Mouse (Mus musculus) hindbrain, embryonic 15.5 days (tissue): ENCODE results near the gene Tsen15. TPM values are rescaled to one million over a fixed set of nuclear protein-coding genes. Genes with fewer than 3 reads are reported as not detected.

Experiments used
- ATAC-seq: fragments of 200-750 bp; cut with Nextera tagmentation; 2 replicates; pipeline ENCODE4 v1.8.0; 2017; ENCODE audit warnings: low read depth, moderate number of reproducible peaks, moderate TSS enrichment; ENCODE audit not compliant: low FRiP score
- H3K27ac ChIP-seq: fragments of 300-500 bp; sonication (generic); replicated peaks from 2 replicates; pipeline ENCODE4 v1.5.1; 2015; ENCODE audit warnings: mild to moderate bottlenecking, inconsistent platforms
- H3K27me3 ChIP-seq: fragments of 300-500 bp; sonication (generic); 2 replicates; pipeline ENCODE4 v1.6.1; 2015; ENCODE audit warnings: control low read depth, inconsistent platforms
- H3K36me3 ChIP-seq: fragments of 300-500 bp; sonication (generic); 2 replicates; pipeline ENCODE4 v1.6.1; 2015; ENCODE audit warnings: control low read depth, inconsistent platforms
- H3K4me1 ChIP-seq: fragments of 300-500 bp; sonication (generic); replicated peaks from 2 replicates; pipeline ENCODE4 v1.6.1; 2015; ENCODE audit warnings: control low read depth, inconsistent platforms
- H3K4me2 ChIP-seq: fragments of 300-500 bp; sonication (generic); 2 replicates; pipeline ENCODE4 v1.6.1; 2015; ENCODE audit warnings: moderate library complexity, mild to moderate bottlenecking, inconsistent platforms
- H3K4me3 ChIP-seq: fragments of 300-500 bp; sonication (generic); 2 replicates; pipeline ENCODE4 v1.5.1; 2015; ENCODE audit warnings: mild to moderate bottlenecking, inconsistent platforms
- H3K9ac ChIP-seq: fragments of 300-500 bp; sonication (generic); 2 replicates; pipeline ENCODE4 v1.6.1; 2015; ENCODE audit warnings: inconsistent platforms
- H3K9me3 ChIP-seq: fragments of 300-500 bp; sonication (generic); 2 replicates; pipeline ENCODE4 v1.6.1; 2016; ENCODE audit warnings: control low read depth, inconsistent platforms
- WGBS: fragments of 180-500 bp; shearing (Covaris S2); methylation state at CpG from one replicate; pipeline ENCODE4 v1.1.7; 2015; 5-methylcytosine and 5-hydroxymethylcytosine counted together
- polyA plus RNA-seq: library from polyadenylated mRNA; unstranded; fragments of >200 nt; fragmentation: Nextera tagmentation; extraction: Ambion mirVana; gene quantifications from 2 replicates; pipeline ENCODE4 v1.2.1, GENCODE M21; 2015

Tsen15 gene
- polyA plus RNA-seq, 1 experiment from 2014 or later: 39.9 TPM

DNA sequence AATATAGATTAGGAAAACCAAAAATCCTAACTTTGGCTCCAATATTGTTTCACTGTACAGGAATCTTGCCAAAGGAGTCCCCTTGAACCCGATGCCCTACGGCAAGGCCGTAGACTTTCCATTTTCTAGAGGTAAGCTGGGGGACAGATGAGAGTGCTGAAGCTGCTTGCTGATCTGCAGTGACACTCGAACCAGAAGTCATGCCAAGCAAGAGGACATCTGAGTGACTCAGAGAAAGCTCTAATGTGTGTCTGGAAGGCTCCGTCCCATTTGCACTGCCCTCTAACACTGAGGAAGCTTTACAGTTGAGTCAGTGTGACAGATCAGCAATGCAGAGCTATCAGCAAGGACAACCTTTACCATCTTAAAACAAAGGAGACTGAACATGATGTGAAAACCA is 8.2 kb downstream of the Tsen15 start:
- no peak overlapping the region for H3K4me3 ChIP-seq
- H3K4me1 ChIP-seq: no peaks in the 10 kb centered on the region
- 0 out of 2 replicates have a peak, but pooled peaks cover 6% of the 10 kb centered on the region for H3K36me3 ChIP-seq
- 93% methylated on average over 5 of the region's 5 CpGs for WGBS
- no peaks in the 10 kb centered on the region for H3K27me3 ChIP-seq
- no peak for ATAC-seq
- H3K9me3 ChIP-seq: no peaks in the 10 kb centered on the region
- H3K27ac ChIP-seq: no peak overlapping the region
- H3K4me2 ChIP-seq: no peak overlapping the region
- no peak overlapping the region for H3K9ac ChIP-seq

DNA sequence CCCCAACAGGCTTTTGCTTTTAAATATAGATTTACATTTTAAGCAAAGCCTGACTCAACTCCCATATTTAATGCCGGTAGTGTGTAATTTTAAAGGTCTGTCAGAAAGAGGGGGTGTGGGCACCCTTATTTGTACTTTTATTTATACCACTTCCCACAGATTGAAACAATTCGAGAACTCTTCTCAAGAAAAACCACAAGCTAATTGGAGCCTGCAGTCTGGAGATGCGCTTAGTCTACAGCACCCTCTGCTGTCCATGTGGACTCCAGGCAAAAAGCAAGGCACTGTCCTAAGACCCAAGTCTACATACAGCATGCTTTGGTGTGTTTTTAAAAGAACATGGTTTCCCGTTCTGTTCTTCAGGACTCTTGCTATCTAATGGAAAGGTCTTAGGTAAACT is 17.3 kb downstream of the Tsen15 start:
- H3K4me2 ChIP-seq: no peak overlapping the region
- WGBS: 34% methylated on average over 4 of the region's 4 CpGs
- no peaks in the 10 kb centered on the region for H3K27me3 ChIP-seq
- ATAC-seq: peak; percentile 74; the same call in 1 of the 2 replicates
- peaks cover 10% of the 10 kb centered on the region; the same call in 1 of the 2 replicates for H3K4me1 ChIP-seq
- H3K9me3 ChIP-seq: no peaks in the 10 kb centered on the region
- H3K4me3 ChIP-seq: no peak overlapping the region
- H3K27ac ChIP-seq: no peak overlapping the region
- H3K9ac ChIP-seq: no peak overlapping the region
- 0 out of 2 replicates have a peak, but pooled peaks cover 3% of the 10 kb centered on the region for H3K36me3 ChIP-seq

DNA sequence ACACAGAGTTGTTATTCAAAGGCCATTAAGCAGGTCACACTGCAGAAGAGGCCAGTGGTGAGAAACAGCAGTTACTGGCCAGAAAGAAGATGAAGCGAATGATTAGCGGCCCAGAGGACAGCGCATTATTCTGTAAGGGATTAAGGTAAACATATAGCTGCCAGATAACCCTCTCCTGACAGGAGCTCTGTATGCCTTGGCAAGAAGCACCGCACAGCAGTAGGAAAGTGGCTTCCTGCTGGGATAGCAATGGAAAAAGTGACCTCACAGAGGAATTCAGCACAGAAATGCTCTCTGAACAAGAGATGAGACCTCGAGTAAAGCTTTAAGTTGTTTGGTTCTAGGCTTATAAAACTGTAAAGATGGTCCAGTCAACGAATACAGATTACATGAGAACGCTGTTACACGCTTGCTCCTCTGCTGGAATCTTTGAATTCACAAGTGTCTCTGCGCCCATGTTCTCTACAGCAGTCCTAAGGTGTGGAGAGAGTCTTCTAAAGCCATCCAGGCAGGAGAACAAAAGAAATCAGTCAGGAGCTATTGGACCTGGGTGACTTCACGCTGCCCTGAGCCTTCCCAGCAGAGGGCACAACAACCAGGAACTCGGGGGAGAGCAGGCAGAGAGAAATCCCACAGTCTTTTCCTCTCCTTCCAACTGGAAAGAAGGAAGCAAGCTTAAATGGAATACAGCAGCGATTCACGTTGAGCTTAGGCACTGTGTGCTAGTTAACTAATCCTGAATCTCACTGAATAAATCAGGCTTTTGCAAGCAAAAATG is 18.0 kb downstream of the Tsen15 start:
- Histone ChIP-seq H3K4me1 (peaks cover 10% of the 10 kb centered on the region; the same call in 1 of the 2 replicates), H3K9ac (no peak overlapping the region), H3K27me3 (no peaks in the 10 kb centered on the region), H3K9me3 (no peaks in the 10 kb centered on the region), H3K36me3 (0 out of 2 replicates have a peak, but pooled peaks cover 3% of the 10 kb centered on the region), H3K4me3 (no peak overlapping the region), H3K4me2 (no peak overlapping the region), H3K27ac (no peak overlapping the region)
- WGBS: 49% methylated on average over 13 of the region's 13 CpGs
- ATAC-seq: no peak

DNA sequence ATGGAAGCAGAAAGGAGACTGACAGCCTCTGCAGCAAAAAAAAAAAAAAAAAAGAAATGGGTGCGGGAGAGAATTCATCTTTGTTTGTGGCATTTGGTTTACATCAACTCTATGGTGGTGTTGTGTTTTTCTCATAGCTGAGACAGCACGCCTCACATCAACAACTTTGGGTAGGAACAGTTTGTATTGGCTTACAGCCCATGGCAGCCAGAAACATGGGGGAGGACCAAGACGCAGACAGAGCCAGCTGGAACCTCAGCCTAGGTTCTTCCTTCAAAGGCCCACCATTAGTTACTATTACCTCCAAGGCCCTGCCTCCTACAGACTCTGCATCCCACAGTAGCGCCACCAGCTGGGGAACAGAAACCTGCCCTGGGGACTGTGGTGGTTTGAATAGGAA is 29.8 kb downstream of the Tsen15 start:
- WGBS: 78% methylated on average over 4 of the region's 4 CpGs
- Histone ChIP-seq H3K27me3 (no peaks in the 10 kb centered on the region), H3K4me3 (no peak overlapping the region), H3K27ac (no peak overlapping the region), H3K36me3 (no peaks in the 10 kb centered on the region), H3K4me1 (no peaks in the 10 kb centered on the region), H3K4me2 (no peak overlapping the region), H3K9ac (no peak overlapping the region), H3K9me3 (no peaks in the 10 kb centered on the region)
- ATAC-seq: no peak

DNA sequence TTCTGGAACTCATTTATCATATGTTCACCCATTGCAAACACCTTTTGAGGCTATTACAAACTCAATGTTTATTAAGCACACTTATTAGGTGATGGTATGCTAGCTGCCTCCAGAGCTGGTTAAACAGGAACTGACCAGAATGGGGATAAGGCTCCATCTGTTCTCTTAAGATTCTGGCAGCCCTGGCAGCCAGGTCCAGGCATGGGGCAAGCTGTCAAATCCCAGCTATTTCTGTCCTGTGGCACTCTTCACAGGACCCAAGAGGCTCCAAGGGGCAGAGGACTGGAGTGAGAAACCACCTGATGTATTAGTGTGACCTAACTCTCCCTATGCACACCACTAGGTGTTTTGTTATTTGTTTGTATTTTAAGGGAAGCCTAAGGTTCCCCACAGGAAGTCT is 38.5 kb downstream of the Tsen15 start:
- Histone ChIP-seq H3K9me3 (no peaks in the 10 kb centered on the region), H3K36me3 (no peaks in the 10 kb centered on the region), H3K9ac (no peak overlapping the region), H3K4me2 (no peak overlapping the region), H3K27ac (no peak overlapping the region), H3K4me1 (no peaks in the 10 kb centered on the region), H3K4me3 (no peak overlapping the region), H3K27me3 (no peaks in the 10 kb centered on the region)
- no peak for ATAC-seq

DNA sequence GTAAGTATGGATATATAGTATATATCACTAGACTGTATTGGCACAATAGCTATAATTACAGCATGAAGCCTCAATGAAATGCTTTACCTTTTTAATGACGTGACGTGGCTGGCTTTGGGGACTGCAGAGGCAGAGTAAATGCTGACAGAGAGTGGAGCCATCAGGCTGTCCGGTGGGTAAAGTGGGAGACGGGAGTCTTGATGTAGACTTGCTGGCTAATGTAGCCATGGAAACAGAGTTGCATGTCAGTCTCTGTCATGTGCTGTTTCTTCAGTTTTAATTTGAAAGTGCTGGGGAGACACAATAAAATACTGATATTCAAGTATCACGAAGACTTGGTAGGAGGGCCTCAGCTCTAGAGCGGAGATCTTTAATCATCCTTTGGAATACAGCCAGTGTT is 62.5 kb downstream of the Tsen15 start:
- Histone ChIP-seq H3K4me3 (no peak overlapping the region), H3K4me2 (no peak overlapping the region), H3K4me1 (0 out of 2 replicates have a peak, but pooled peaks cover 3% of the 10 kb centered on the region), H3K27me3 (no peaks in the 10 kb centered on the region), H3K9ac (no peak overlapping the region), H3K36me3 (no peaks in the 10 kb centered on the region), H3K9me3 (no peaks in the 10 kb centered on the region), H3K27ac (no peak overlapping the region)
- peak; percentile 38; the same call in 1 of the 2 replicates for ATAC-seq
- 63% methylated on average over 6 of the region's 6 CpGs for WGBS

Other genes starting within 250 kb of the Tsen15 start
- gene Colgalt2, start 13.1 kb upstream of the Tsen15 start, polyA plus RNA-seq: 3.0 and 3.7 TPM in 2 replicates